Mouse (Mus musculus) intestine, embryonic 16.5 days (tissue): ENCODE measurements around the gene Pfdn2. TPM values are rescaled to one million over a fixed set of nuclear protein-coding genes. Genes with fewer than 3 reads are reported as not detected.
A peak's percentile ranks its signal among the peaks of the same experiment; 100 is the strongest.

Experiments
- ATAC-seq: fragments of 200-750 bp; cut with Nextera tagmentation; 2 replicates; pipeline ENCODE4 v1.8.0; 2017; ENCODE audit warnings: moderate TSS enrichment, moderate library complexity
- H3K27ac ChIP-seq: fragments of 300-500 bp; sonication (generic); 2 replicates; pipeline ENCODE4 v1.5.1; 2014; ENCODE audit warnings: mild to moderate bottlenecking, low read length
- H3K27me3 ChIP-seq: fragments of 300-500 bp; sonication (generic); replicated peaks from 2 replicates; pipeline ENCODE4 v1.6.1; 2014; ENCODE audit warnings: low read length, control low read depth, mixed read lengths; ENCODE audit not compliant: control insufficient read depth, insufficient read depth
- H3K36me3 ChIP-seq: fragments of 300-500 bp; sonication (generic); 2 replicates; pipeline ENCODE4 v1.6.1; 2014; ENCODE audit warnings: low read length, control low read depth; ENCODE audit not compliant: control insufficient read depth, insufficient read depth
- H3K4me1 ChIP-seq: fragments of 300-500 bp; sonication (generic); 2 replicates; pipeline ENCODE4 v1.6.1; 2014; ENCODE audit warnings: low read length, control low read depth, mixed read lengths; ENCODE audit not compliant: control insufficient read depth, insufficient read depth
- H3K4me2 ChIP-seq: fragments of 300-500 bp; sonication (generic); 2 replicates; pipeline ENCODE4 v1.6.1; 2014; ENCODE audit warnings: low read depth, low read length, control low read depth
- H3K4me3 ChIP-seq: fragments of 300-500 bp; sonication (generic); 2 replicates; pipeline ENCODE4 v1.5.1; 2014; ENCODE audit warnings: mild to moderate bottlenecking, low read length
- H3K9ac ChIP-seq: fragments of 300-500 bp; sonication (generic); 2 replicates; pipeline ENCODE4 v1.6.1; 2014; ENCODE audit warnings: low read depth, low read length
- H3K9me3 ChIP-seq: fragments of 300-500 bp; sonication (generic); 2 replicates; pipeline ENCODE4 v1.6.1; 2016; ENCODE audit warnings: low read length, control low read depth; ENCODE audit not compliant: control insufficient read depth
- WGBS: fragments of 180-500 bp; shearing (Covaris S2); extraction: QIAGEN DNeasy Blood & Tissue Kit; methylation state at CpG from one replicate; pipeline ENCODE4 v1.1.7; 2014; 5-methylcytosine and 5-hydroxymethylcytosine counted together
- polyA plus RNA-seq: library from polyadenylated mRNA; unstranded; fragments of >200 nt; fragmentation: Nextera tagmentation; extraction: Ambion mirVana; gene quantifications from 2 replicates; pipeline ENCODE4 v1.2.1, GENCODE M21; 2015

Gene Pfdn2
- polyA plus RNA-seq, 1 experiment from 2014 or later, result 99.0 TPM

GRCm38 (mm10) chr1:171365934-171366333 lies 20.5 kb downstream of the Pfdn2 start:
- no peak for ATAC-seq
- no peak overlapping the region for H3K4me2 ChIP-seq
- peaks cover 3% of the 10 kb centered on the region; the same call in 1 of the 2 replicates for H3K4me1 ChIP-seq
- no peak overlapping the region for H3K4me3 ChIP-seq
- 56% methylated on average over 7 of the region's 7 CpGs for WGBS
- H3K36me3 ChIP-seq, result no peaks in the 10 kb centered on the region
- H3K27ac ChIP-seq, result no peak overlapping the region
- no peaks in the 10 kb centered on the region for H3K27me3 ChIP-seq
- no peaks in the 10 kb centered on the region for H3K9me3 ChIP-seq
- H3K9ac ChIP-seq, result no peak overlapping the region

GRCm38 (mm10) chr1:171369845-171370556 lies 24.5 kb downstream of the Pfdn2 start, which contains the start of gene Nectin4:
TSS of gene Nectin4 (plus strand) at chr1:171370099.
- no peak within 1 kb of the TSS for H3K27ac ChIP-seq
- no peaks in the 10 kb centered on the region for H3K9me3 ChIP-seq
- H3K4me1 ChIP-seq, result peaks cover 14% of the 10 kb centered on the region
- ATAC-seq, result peak; percentile 86
- H3K9ac ChIP-seq, result peak within 1 kb of the TSS; percentile 59; the same call in 1 of the 2 replicates
- H3K36me3 ChIP-seq, result no peaks in the 10 kb centered on the region
- 25% methylated on average over 20 of the region's 20 CpGs for WGBS
- peak within 1 kb of the TSS; percentile 59 for H3K4me2 ChIP-seq
- no peaks in the 10 kb centered on the region for H3K27me3 ChIP-seq
- H3K4me3 ChIP-seq, result peak within 1 kb of the TSS; percentile 27

GRCm38 (mm10) chr1:171372880-171373279 lies 27.4 kb downstream of the Pfdn2 start:
- ATAC-seq, result no peak
- H3K4me1 ChIP-seq, result peaks cover 24% of the 10 kb centered on the region
- H3K4me3 ChIP-seq, result no peak overlapping the region
- H3K9me3 ChIP-seq, result no peaks in the 10 kb centered on the region
- WGBS, result 60% methylated on average over 3 of the region's 3 CpGs
- no peaks in the 10 kb centered on the region for H3K36me3 ChIP-seq
- H3K4me2 ChIP-seq, result no peak overlapping the region
- H3K9ac ChIP-seq, result no peak overlapping the region
- no peaks in the 10 kb centered on the region for H3K27me3 ChIP-seq
- no peak overlapping the region for H3K27ac ChIP-seq

- H3K4me2 ChIP-seq, result no peak overlapping the region
Observed at GRCm38 (mm10) chr1:171373946-171374345, 28.5 kb downstream of the Pfdn2 start.

GRCm38 (mm10) chr1:171375646-171376097 lies 30.2 kb downstream of the Pfdn2 start:
- Histone ChIP-seq H3K9ac (0 out of 2 replicates have a peak overlapping the region, but pooled peaks have one; percentile 51), H3K4me3 (no peak overlapping the region), H3K4me1 (peaks cover 27% of the 10 kb centered on the region), H3K4me2 (no peak overlapping the region), H3K9me3 (no peaks in the 10 kb centered on the region), H3K36me3 (no peaks in the 10 kb centered on the region), H3K27me3 (0 out of 2 replicates have a peak, but pooled peaks cover 2% of the 10 kb centered on the region), H3K27ac (no peak overlapping the region)
- 24% methylated on average over 9 of the region's 9 CpGs for WGBS
- ATAC-seq, result peak; percentile 89

More at GRCm38 (mm10) chr1:171373946-171374345, 28.5 kb downstream of the Pfdn2 start:
- Histone ChIP-seq H3K9ac (no peak overlapping the region), H3K4me1 (peaks cover 24% of the 10 kb centered on the region), H3K27ac (no peak overlapping the region), H3K36me3 (no peaks in the 10 kb centered on the region), H3K27me3 (no peaks in the 10 kb centered on the region), H3K9me3 (no peaks in the 10 kb centered on the region), H3K4me3 (no peak overlapping the region)
- WGBS, result 5% methylated on average over 3 of the region's 4 CpGs
- ATAC-seq, result no peak

GRCm38 (mm10) chr1:171378298-171378697 lies 32.8 kb downstream of the Pfdn2 start:
- H3K4me3 ChIP-seq, result no peak overlapping the region

GRCm38 (mm10) chr1:171379935-171380599 lies 34.6 kb downstream of the Pfdn2 start:
- Histone ChIP-seq H3K9me3 (no peaks in the 10 kb centered on the region), H3K9ac (peak overlapping the region; percentile 31; the same call in 1 of the 2 replicates), H3K4me2 (peak overlapping the region; percentile 46), H3K27me3 (0 out of 2 replicates have a peak, but pooled peaks cover 2% of the 10 kb centered on the region), H3K27ac (no peak overlapping the region), H3K4me1 (peaks cover 13% of the 10 kb centered on the region), H3K36me3 (no peaks in the 10 kb centered on the region), H3K4me3 (peak overlapping the region; percentile 21)
- WGBS, result 7% methylated on average over 31 of the region's 31 CpGs
- peak; percentile 51 for ATAC-seq

More at GRCm38 (mm10) chr1:171378298-171378697, 32.8 kb downstream of the Pfdn2 start:
- H3K4me2 ChIP-seq, result no peak overlapping the region
- 0 out of 2 replicates have a peak, but pooled peaks cover 2% of the 10 kb centered on the region for H3K27me3 ChIP-seq
- peaks cover 20% of the 10 kb centered on the region for H3K4me1 ChIP-seq
- H3K27ac ChIP-seq, result no peak overlapping the region
- 84% methylated on average over 6 of the region's 6 CpGs for WGBS
- no peaks in the 10 kb centered on the region for H3K9me3 ChIP-seq
- H3K36me3 ChIP-seq, result no peaks in the 10 kb centered on the region
- no peak for ATAC-seq
- no peak overlapping the region for H3K9ac ChIP-seq

- Histone ChIP-seq H3K27me3 (0 out of 2 replicates have a peak, but pooled peaks cover 2% of the 10 kb centered on the region), H3K4me1 (peaks cover 3% of the 10 kb centered on the region; the same call in 1 of the 2 replicates), H3K4me3 (no peak overlapping the region), H3K9ac (no peak overlapping the region), H3K36me3 (no peaks in the 10 kb centered on the region), H3K9me3 (no peaks in the 10 kb centered on the region), H3K27ac (no peak overlapping the region), H3K4me2 (no peak overlapping the region)
- WGBS, result 85% methylated on average over 11 of the region's 11 CpGs
- ATAC-seq, result no peak
Observed at GRCm38 (mm10) chr1:171382096-171382620, 36.7 kb downstream of the Pfdn2 start.

- 62% methylated on average over 9 of the region's 9 CpGs for WGBS
- H3K36me3 ChIP-seq, result no peaks in the 10 kb centered on the region
- peaks cover 1% of the 10 kb centered on the region; the same call in 1 of the 2 replicates for H3K4me1 ChIP-seq
- 0 out of 2 replicates have a peak, but pooled peaks cover 2% of the 10 kb centered on the region for H3K27me3 ChIP-seq
- no peak for ATAC-seq
- H3K4me2 ChIP-seq, result no peak overlapping the region
- no peak overlapping the region for H3K27ac ChIP-seq
- H3K4me3 ChIP-seq, result no peak overlapping the region
- no peak overlapping the region for H3K9ac ChIP-seq
- no peaks in the 10 kb centered on the region for H3K9me3 ChIP-seq
Observed at GRCm38 (mm10) chr1:171384361-171384760, 38.9 kb downstream of the Pfdn2 start.
